Mouse (Mus musculus) heart, postnatal 0 days (tissue): ENCODE data around the gene 2300009A05Rik.

Source experiments
- CTCF ChIP-seq: IDR thresholded peaks from 2 replicates; pipeline ENCODE4 v1.5.1; 2016; ENCODE audit warnings: antibody characterized with exemption, control low read depth, low read depth
- EP300 ChIP-seq: IDR thresholded peaks from 2 replicates; pipeline ENCODE4 v1.6.1; 2016; ENCODE audit warnings: antibody characterized with exemption, low read depth

- TF ChIP-seq EP300 (no peak), CTCF (no peak)
Measured at GRCm38 (mm10) chr9:63346029-63346428, 53.0 kb downstream of the 2300009A05Rik start.
